Mouse (Mus musculus): ENCODE measurements around the gene Lefty1.

DNA sequence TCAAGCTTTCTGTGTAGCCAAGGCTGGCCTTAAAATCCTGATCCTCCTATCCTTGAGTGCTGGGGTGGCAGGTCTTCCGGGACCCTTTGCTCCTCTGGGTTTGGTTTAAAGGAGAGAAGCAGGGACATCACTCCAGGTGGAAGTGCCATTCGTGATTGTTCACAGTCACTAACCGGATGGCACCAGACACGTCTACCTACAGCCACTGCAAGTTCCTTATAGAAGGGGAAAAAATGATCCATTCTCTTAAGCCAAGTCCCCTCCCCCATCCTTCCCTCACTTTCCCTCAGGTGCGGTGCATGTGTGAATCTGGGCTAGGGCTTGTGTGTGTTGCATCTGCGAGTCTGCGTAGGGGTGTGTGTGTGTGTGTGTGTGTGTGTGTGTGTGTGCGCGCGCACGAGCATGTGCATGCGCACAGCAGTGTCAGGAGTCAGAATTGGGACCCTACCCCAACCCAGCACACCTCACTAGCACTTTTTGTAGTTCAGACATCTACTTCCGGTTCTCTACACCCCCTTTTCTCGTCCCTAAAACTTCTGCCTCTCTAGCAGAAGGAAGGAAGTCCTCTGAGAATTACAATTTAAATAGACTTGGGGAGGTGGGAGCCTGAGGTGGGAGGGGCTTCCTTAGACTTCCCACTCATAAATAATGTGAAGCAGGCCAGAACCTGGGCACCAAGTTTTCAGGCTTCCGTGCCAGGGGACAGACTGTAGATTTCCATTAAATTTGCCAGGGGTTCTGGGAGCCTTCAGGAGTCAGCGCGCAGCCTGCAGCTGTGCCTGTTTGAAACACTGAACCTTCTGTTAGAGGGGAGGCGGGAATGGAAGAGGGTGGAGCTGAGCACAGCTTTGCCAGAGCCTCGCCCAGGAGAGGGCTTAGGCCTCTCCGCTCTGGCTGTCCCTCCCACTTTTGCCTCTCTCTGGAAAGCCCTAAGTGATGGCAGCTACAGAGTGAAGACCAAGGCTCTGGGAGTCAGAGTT is 10.5 kb downstream of the Lefty1 start:
- TF ChIP-seq CTCF (IDR thresholded peaks at IDR 0.05; ENCODE audit: control insufficient read depth, insufficient read depth, insufficient replicate concordance, low read depth, low read length) (no peak), POLR2A (IDR thresholded peaks at IDR 0.05; ENCODE audit: control insufficient read depth, low read depth, low read length) (no peak)
